Mouse (Mus musculus): ENCODE measurements at regions not wholly inside any gene's neighbourhood (a gene's known extent, or its start where the extent isn't known, plus 50 kb on each side); places are given as distances from the start of the nearest gene placed in this dataset.

- DNase-seq (ENCODE audit: low spot score in 2 of 2) = peak; percentile 15 to 22
Observed at GRCm38 (mm10) chr8:42614077-42614476, 527.2 kb downstream of the Triml1 start.

DNA sequence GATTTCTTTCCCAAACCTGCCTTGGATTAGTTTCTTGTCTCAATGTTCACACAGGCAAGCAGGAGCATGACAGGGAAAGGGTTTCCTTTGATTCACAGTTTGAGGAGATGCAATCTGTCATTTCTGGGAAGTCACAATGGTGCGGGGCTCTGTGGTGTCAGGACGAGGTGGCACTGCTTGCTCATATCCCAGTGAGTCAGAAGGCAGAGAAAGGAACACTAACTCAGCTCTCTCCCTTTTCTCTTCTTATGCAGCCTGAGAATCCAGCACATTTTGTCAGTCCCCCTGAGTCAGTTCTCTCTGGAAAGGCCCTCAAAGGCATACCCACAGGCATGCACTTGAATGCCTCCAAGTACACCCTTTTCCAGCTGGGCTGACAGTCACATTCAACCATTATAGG is 544.6 kb downstream of the Triml1 start:
- DNase-seq (ENCODE audit: low spot score in 2 of 2) = peak; percentile 3 to 11
